Mouse (Mus musculus) kidney, postnatal 4 days (tissue): Measurements from ENCODE around the gene Atp2a2.

ENCODE experiments used
- DNase-seq, 2 experiments: peaks; one replicate each; pipeline ENCODE4 v3.0.0; 2021; ENCODE audit warnings: mixed read lengths in 2 of 2

Atp2a2 gene

GRCm38 (mm10) chr5:122502077-122502941, at the start of gene Atp2a2:
TSS of gene Atp2a2 (minus strand) at chr5:122502225.
- DNase-seq = peak; percentile 93 to 97

- no peak for DNase-seq
Measured at GRCm38 (mm10) chr5:122550460-122550859, 48.4 kb upstream of the Atp2a2 start.

- DNase-seq = peak; percentile 34 to 56
Measured at GRCm38 (mm10) chr5:122548671-122549070, 46.6 kb upstream of the Atp2a2 start.

GRCm38 (mm10) chr5:122547810-122548209, 45.8 kb upstream of the Atp2a2 start:
- DNase-seq = peak in 1 of 2 experiments; percentile 19

- DNase-seq = peak; percentile 41 to 64
Measured at GRCm38 (mm10) chr5:122547251-122547714, 45.3 kb upstream of the Atp2a2 start.

- no peak for DNase-seq
Measured at GRCm38 (mm10) chr5:122543392-122543791, 41.4 kb upstream of the Atp2a2 start.

- no peak for DNase-seq
Measured at GRCm38 (mm10) chr5:122541871-122542270, 39.8 kb upstream of the Atp2a2 start.

GRCm38 (mm10) chr5:122538077-122538476, 36.1 kb upstream of the Atp2a2 start:
- DNase-seq = no peak

- no peak for DNase-seq
Measured at GRCm38 (mm10) chr5:122537654-122538053, 35.6 kb upstream of the Atp2a2 start.

- DNase-seq = no peak
Measured at GRCm38 (mm10) chr5:122533884-122534283, 31.9 kb upstream of the Atp2a2 start.

GRCm38 (mm10) chr5:122529913-122530604, 28.0 kb upstream of the Atp2a2 start:
- DNase-seq = peak in 1 of 2 experiments; percentile 31

GRCm38 (mm10) chr5:122529316-122529715, 27.3 kb upstream of the Atp2a2 start:
- peak; percentile 61 to 77 for DNase-seq

GRCm38 (mm10) chr5:122528591-122528990, 26.6 kb upstream of the Atp2a2 start:
- peak in 1 of 2 experiments; percentile 22 for DNase-seq

- peak in 1 of 2 experiments; percentile 22 for DNase-seq
Measured at GRCm38 (mm10) chr5:122527761-122528160, 25.7 kb upstream of the Atp2a2 start.

GRCm38 (mm10) chr5:122526878-122527730, 25.1 kb upstream of the Atp2a2 start:
- DNase-seq = peak; percentile 59 to 73

- DNase-seq = no peak
Measured at GRCm38 (mm10) chr5:122526405-122526804, 24.4 kb upstream of the Atp2a2 start.

- DNase-seq = peak in 1 of 2 experiments; percentile 19
Measured at GRCm38 (mm10) chr5:122525238-122525931, 23.4 kb upstream of the Atp2a2 start.

GRCm38 (mm10) chr5:122524854-122525237, 22.8 kb upstream of the Atp2a2 start:
- peak in 1 of 2 experiments; percentile 55 for DNase-seq

- DNase-seq = no peak
Measured at GRCm38 (mm10) chr5:122524244-122524643, 22.2 kb upstream of the Atp2a2 start.

- no peak for DNase-seq
Measured at GRCm38 (mm10) chr5:122521130-122521473, 19.1 kb upstream of the Atp2a2 start.

- DNase-seq = peak in 1 of 2 experiments; percentile 44
Measured at GRCm38 (mm10) chr5:122520254-122521129, 18.5 kb upstream of the Atp2a2 start.
